Mouse (Mus musculus) thymus, adult 2 months (tissue): Measurements from ENCODE around the gene Ccdc162. TPM values are rescaled to one million over a fixed set of nuclear protein-coding genes. Genes with fewer than 3 reads are reported as not detected.
"Not testable (repeated sequence)": the region's sequence is repeated elsewhere in the genome, so short reads cannot be mapped to it uniquely, and the experiment has no call there.

Experiments used
- DNase-seq: peaks from one replicate; pipeline ENCODE4 v3.0.0; 2021
- H3K27ac ChIP-seq: fragments of 200-500 bp; 2 replicates; pipeline ENCODE4 v1.5.1; 2012; ENCODE audit warnings: low read length, control low read depth; ENCODE audit not compliant: control insufficient read depth, insufficient read depth
- H3K27me3 ChIP-seq: fragments of 200-500 bp; 2 replicates; pipeline ENCODE4 v1.6.1; 2012; ENCODE audit warnings: mild to moderate bottlenecking, low read length, moderate library complexity, mixed read lengths; ENCODE audit not compliant: control insufficient read depth, insufficient read depth
- H3K36me3 ChIP-seq: fragments of 200-500 bp; 2 replicates; pipeline ENCODE4 v1.6.1; 2012; ENCODE audit warnings: mild to moderate bottlenecking, low read length, moderate library complexity; ENCODE audit not compliant: control insufficient read depth, insufficient read depth
- H3K4me1 ChIP-seq: fragments of 200-500 bp; replicated peaks from 2 replicates; pipeline ENCODE4 v1.6.1; 2012; ENCODE audit warnings: low read length; ENCODE audit not compliant: control insufficient read depth, insufficient read depth
- H3K4me3 ChIP-seq: fragments of 200-500 bp; 2 replicates; pipeline ENCODE4 v1.5.1; 2012; ENCODE audit warnings: mild to moderate bottlenecking, low read length, control low read depth, moderate library complexity; ENCODE audit not compliant: control insufficient read depth, insufficient read depth
- CTCF ChIP-seq: fragments of 200-500 bp; IDR thresholded peaks from 2 replicates; pipeline ENCODE4 v1.5.1; 2012; ENCODE audit warnings: mild to moderate bottlenecking, control low read depth, low read length, moderate library complexity, borderline replicate concordance; ENCODE audit not compliant: control insufficient read depth, poor library complexity, insufficient read depth; ENCODE audit errors: extremely low read depth
- POLR2A ChIP-seq: fragments of 200-500 bp; IDR thresholded peaks from 2 replicates; pipeline ENCODE4 v1.6.1; 2012; ENCODE audit warnings: mild to moderate bottlenecking, low read length, control low read depth, moderate library complexity; ENCODE audit not compliant: control insufficient read depth, poor library complexity, insufficient read depth; ENCODE audit errors: extremely low read depth
- WGBS: fragments of 180-500 bp; shearing (Covaris S2); methylation state at CpG from one replicate; pipeline ENCODE4 v1.1.7; 2018; 5-methylcytosine and 5-hydroxymethylcytosine counted together
- polyA plus RNA-seq: library from polyadenylated mRNA; depleted of rRNA; stranded (reverse); fragments of >200 nt; gene quantifications from 2 replicates; pipeline ENCODE4 v1.2.3, GENCODE M21; 2012

The Ccdc162 gene
- polyA plus RNA-seq, 1 experiment = 5.1 TPM

DNA sequence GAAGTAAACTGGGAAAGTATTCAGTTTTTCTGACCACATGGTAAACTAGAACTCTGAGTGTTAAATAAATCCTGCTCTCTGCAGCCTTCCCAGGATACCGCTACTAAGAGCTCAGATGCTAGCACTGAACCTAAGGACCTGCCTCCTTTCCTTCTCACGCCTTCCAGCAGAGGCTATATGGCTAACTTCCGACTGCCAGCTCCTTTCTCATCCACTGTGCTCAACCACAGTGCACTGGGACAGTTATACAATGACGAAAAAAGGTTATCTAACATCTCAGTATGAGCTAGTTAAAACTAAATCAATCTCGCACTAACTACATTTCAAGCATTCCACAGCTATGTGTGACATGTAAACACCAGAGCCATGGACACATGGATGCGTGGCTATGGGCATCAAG is 41.2 kb downstream of the Ccdc162 start:
- DNase-seq = no peak
- no peaks in the 10 kb centered on the region; the same call in 1 of the 2 replicates for H3K27me3 ChIP-seq
- H3K4me3 ChIP-seq = no peak overlapping the region
- no peak for TF ChIP-seq POLR2A
- TF ChIP-seq CTCF = no peak
- 97% methylated on average over 6 of the region's 6 CpGs for WGBS
- H3K36me3 ChIP-seq = no peaks in the 10 kb centered on the region
- H3K4me1 ChIP-seq = peaks cover 2% of the 10 kb centered on the region
- H3K27ac ChIP-seq = no peak overlapping the region

DNA sequence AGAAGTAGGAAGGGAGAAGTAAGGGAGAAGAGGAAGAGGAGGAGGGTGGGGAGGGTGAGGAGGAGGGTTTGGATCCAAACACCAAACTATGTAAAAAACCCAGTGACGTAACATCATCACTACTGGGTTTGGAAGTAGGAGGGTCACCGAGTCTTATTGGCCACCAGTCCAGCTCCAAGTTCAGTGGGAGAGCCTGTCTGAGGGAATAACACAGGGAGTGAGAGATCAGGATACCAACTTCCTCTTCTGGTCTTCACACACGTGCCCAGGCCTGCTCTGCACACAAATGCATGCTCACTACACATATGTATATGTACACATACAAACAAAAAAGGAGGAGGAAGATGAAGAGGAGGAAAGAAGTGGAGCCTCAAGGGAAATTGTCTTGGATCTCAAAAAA is 42.1 kb downstream of the Ccdc162 start:
- H3K4me3 ChIP-seq = no peak overlapping the region
- WGBS = 65% methylated on average over 3 of the region's 3 CpGs
- no peak overlapping the region for H3K27ac ChIP-seq
- no peaks in the 10 kb centered on the region; the same call in 1 of the 2 replicates for H3K27me3 ChIP-seq
- TF ChIP-seq CTCF (no peak), POLR2A (no peak)
- no peaks in the 10 kb centered on the region for H3K36me3 ChIP-seq
- DNase-seq = no peak
- peaks cover 2% of the 10 kb centered on the region for H3K4me1 ChIP-seq

DNA sequence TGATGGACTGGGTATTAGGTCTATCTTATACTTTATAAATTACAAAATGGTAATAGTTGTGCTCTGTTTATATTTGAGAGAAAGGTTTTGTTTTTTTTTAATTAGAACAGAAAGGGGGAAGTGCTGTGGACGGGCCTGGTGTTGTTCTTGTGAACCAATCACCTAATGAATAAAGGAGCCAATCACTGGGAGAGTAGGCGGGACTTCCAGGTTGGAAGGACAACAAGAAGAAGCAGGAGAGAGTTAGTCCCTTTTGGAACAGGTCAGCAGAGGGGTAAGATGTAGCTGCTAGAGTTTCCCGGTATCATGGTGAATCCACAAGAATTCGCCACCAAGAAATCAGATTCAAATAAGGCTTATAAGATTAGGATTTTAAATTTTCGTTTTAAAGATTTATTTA is 46.2 kb downstream of the Ccdc162 start:
- WGBS = 93% methylated on average over 5 of the region's 5 CpGs
- no peak for DNase-seq

DNA sequence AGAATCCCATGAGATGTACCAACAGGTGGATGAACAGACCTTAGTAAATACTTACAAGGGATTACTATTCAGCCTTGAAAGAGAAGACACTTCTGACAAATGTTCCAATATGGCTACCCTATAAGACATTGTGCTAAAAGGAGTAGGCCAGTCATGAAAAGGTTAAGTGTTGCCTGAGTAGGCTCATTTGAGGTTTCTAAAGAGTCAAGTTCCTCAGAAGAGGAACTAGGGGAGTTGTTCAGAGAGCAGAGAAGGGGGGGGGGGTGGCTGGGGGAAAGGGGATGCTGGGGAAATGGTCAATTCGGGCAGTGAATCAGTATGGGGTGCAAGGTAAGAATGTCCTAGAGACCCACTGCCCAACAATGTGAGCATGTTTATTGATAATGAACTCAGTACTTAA is 50.9 kb downstream of the Ccdc162 start:
- no peaks in the 10 kb centered on the region for H3K4me1 ChIP-seq
- H3K36me3 ChIP-seq = no peaks in the 10 kb centered on the region
- WGBS = 34% methylated on average over 1 of the region's 1 CpGs
- no peak overlapping the region for H3K4me3 ChIP-seq
- no peak for TF ChIP-seq POLR2A
- TF ChIP-seq CTCF = no peak
- DNase-seq = no peak
- no peaks in the 10 kb centered on the region for H3K27me3 ChIP-seq
- H3K27ac ChIP-seq = no peak overlapping the region

More for the DNA sequence above, 46.2 kb downstream of the Ccdc162 start:
- no peak overlapping the region for H3K27ac ChIP-seq
- no peaks in the 10 kb centered on the region; the same call in 1 of the 2 replicates for H3K27me3 ChIP-seq
- H3K4me3 ChIP-seq = no peak overlapping the region
- TF ChIP-seq CTCF (no peak), POLR2A (no peak)
- no peaks in the 10 kb centered on the region for H3K36me3 ChIP-seq
- H3K4me1 ChIP-seq = no peaks in the 10 kb centered on the region

DNA sequence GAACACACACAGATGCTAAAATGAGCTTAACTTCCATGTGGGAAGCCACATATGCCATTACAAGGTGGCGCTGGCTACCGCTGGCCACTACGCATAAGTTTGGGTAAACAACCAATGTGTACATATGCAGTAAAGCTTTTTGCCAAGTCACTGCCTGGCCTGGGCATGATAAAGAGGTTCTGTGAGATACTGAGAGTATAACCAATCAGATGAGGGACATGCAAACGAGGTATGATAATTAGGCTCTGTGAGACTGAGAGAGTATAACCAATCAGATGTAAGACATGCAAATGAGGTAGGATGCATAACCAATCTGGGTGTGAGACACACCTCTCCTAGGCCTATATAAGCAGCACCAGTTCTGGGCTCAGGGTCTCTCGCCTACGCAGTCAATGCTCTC is 56.8 kb downstream of the Ccdc162 start:
- H3K27me3 ChIP-seq, H3K4me1 ChIP-seq, DNase-seq, H3K27ac ChIP-seq, H3K36me3 ChIP-seq, H3K4me3 ChIP-seq: not testable (repeated sequence)
- 98% methylated on average over 6 of the region's 6 CpGs for WGBS

DNA sequence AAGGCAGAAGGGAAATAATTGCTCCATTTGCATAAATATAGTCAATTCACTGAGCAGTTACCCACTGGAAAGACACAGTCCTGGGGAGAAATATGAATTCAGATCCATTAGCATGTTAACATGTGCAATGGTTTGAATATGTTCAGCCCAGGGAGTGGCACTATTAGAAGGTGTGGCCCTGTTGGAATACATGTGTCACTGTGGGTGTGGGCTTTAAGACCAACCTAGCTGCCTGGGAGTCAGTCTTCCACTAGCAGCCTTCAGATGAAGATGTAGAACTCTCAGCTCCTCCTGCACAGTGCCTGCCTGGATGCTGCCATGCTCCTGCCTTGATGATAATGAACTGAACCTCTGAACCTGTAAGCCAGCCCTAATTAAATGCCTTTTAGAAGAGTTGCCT is 60.8 kb downstream of the Ccdc162 start:
- DNase-seq, H3K27ac ChIP-seq, H3K4me3 ChIP-seq, H3K4me1 ChIP-seq, H3K27me3 ChIP-seq, H3K36me3 ChIP-seq: not testable (repeated sequence)

DNA sequence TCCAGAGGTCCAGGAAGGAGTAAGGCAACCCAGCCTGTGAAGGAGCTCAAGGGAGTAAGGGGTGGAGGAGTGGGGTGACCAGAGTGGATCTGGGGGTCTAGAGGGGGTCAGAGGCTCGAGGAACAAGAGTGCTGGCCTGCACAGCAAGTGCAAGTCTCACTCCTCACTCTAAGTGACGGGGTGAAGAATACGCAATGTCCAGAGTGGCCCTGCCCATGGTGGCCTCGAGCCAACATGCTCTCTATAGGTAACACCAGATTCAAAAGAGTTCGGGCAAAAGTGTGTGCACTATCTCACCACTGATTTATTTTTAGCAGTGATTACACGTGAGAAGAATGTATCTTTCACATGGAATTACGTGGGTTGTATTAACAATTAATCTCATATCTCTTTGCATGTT is 63.4 kb downstream of the Ccdc162 start:
- Histone ChIP-seq H3K4me3 (no peak overlapping the region), H3K27ac (no peak overlapping the region), H3K36me3 (no peaks in the 10 kb centered on the region), H3K27me3 (no peaks in the 10 kb centered on the region), H3K4me1 (no peaks in the 10 kb centered on the region)
- TF ChIP-seq POLR2A = no peak
- no peak for DNase-seq
- 92% methylated on average over 7 of the region's 7 CpGs for WGBS
